Mouse (Mus musculus) testis, adult 2 months (tissue): ENCODE measurements around the gene Gm20388.

ENCODE experiments used
- CTCF ChIP-seq: fragments of 200-500 bp; IDR thresholded peaks from 2 replicates; pipeline ENCODE4 v1.5.1; 2012; ENCODE audit warnings: low read depth, mild to moderate bottlenecking, inconsistent platforms, low read length, moderate library complexity; ENCODE audit not compliant: control insufficient read depth, insufficient read depth, insufficient replicate concordance
- POLR2A ChIP-seq: fragments of 200-500 bp; IDR thresholded peaks from 2 replicates; pipeline ENCODE4 v1.6.1; 2012; ENCODE audit warnings: low read depth, mild to moderate bottlenecking, inconsistent platforms, low read length, moderate library complexity; ENCODE audit not compliant: control insufficient read depth

- no peak for TF ChIP-seq CTCF
- no peak for TF ChIP-seq POLR2A
Observed at GRCm38 (mm10) chr8:120351332-120352071, 440.9 kb downstream of the Gm20388 start.
